Mouse (Mus musculus) midbrain, embryonic 14.5 days (tissue): ENCODE measurements at regions not wholly inside any gene's neighbourhood (a gene's known extent, or its start where the extent isn't known, plus 50 kb on each side); places are given as distances from the start of the nearest gene placed in this dataset.

ENCODE experiments used
- ATAC-seq: fragments of 200-750 bp; cut with Nextera tagmentation; 2 replicates; pipeline ENCODE4 v1.8.0; 2017; ENCODE audit warnings: moderate number of reproducible peaks, moderate library complexity; ENCODE audit not compliant: low FRiP score, low TSS enrichment
- DNase-seq: peaks from one replicate; pipeline ENCODE4 v3.0.0-alpha.2; 2015
- H3K27ac ChIP-seq: fragments of 300-500 bp; sonication (generic); replicated peaks from 2 replicates; pipeline ENCODE4 v1.5.1; 2014; ENCODE audit warnings: mild to moderate bottlenecking, low read depth, low read length, moderate library complexity
- H3K27me3 ChIP-seq: fragments of 300-500 bp; sonication (generic); 2 replicates; pipeline ENCODE4 v1.6.1; 2014; ENCODE audit warnings: low read length, control low read depth, mixed read lengths; ENCODE audit not compliant: control insufficient read depth, insufficient read depth
- H3K36me3 ChIP-seq: fragments of 300-500 bp; sonication (generic); 2 replicates; pipeline ENCODE4 v1.6.1; 2014; ENCODE audit warnings: low read length, control low read depth; ENCODE audit not compliant: control insufficient read depth, insufficient read depth
- H3K4me1 ChIP-seq: fragments of 300-500 bp; sonication (generic); 2 replicates; pipeline ENCODE4 v1.6.1; 2014; ENCODE audit warnings: mild to moderate bottlenecking, antibody characterized with exemption, low read length, control low read depth; ENCODE audit not compliant: control insufficient read depth, insufficient read depth
- H3K4me2 ChIP-seq: fragments of 300-500 bp; sonication (generic); 2 replicates; pipeline ENCODE4 v1.6.1; 2014; ENCODE audit warnings: mild to moderate bottlenecking, low read length, moderate library complexity
- H3K4me3 ChIP-seq: fragments of 300-500 bp; sonication (generic); replicated peaks from 2 replicates; pipeline ENCODE4 v1.5.1; 2014; ENCODE audit warnings: low read depth, low read length
- H3K9ac ChIP-seq: fragments of 300-500 bp; sonication (generic); replicated peaks from 2 replicates; pipeline ENCODE4 v1.6.1; 2014; ENCODE audit warnings: mild to moderate bottlenecking, low read length, moderate library complexity
- H3K9me3 ChIP-seq: fragments of 300-500 bp; sonication (generic); 2 replicates; pipeline ENCODE4 v1.6.1; 2016; ENCODE audit warnings: low read length, control low read depth, mixed read lengths; ENCODE audit not compliant: control insufficient read depth
- whole genome bisulfite sequencing: fragments of 180-500 bp; shearing (Covaris S2); extraction: QIAGEN DNeasy Blood & Tissue Kit; methylation state at CpG from one replicate; pipeline ENCODE4 v1.1.7; 2014; 5-methylcytosine and 5-hydroxymethylcytosine counted together

- Histone ChIP-seq H3K36me3 (no peaks in the 10 kb centered on the region), H3K4me3 (no peak overlapping the region), H3K4me2 (no peak overlapping the region), H3K9me3 (no peaks in the 10 kb centered on the region), H3K9ac (no peak overlapping the region), H3K27me3 (no peaks in the 10 kb centered on the region), H3K4me1 (no peaks in the 10 kb centered on the region), H3K27ac (no peak overlapping the region)
- peak; percentile 23 for DNase-seq
- peak; percentile 20; the same call in 1 of the 2 replicates for ATAC-seq
- 83% methylated on average over 10 of the region's 10 CpGs for WGBS
Observed at GRCm38 (mm10) chr2:171816685-171817419, 226.4 kb downstream of the Cbln4 start.

GRCm38 (mm10) chr2:171812701-171813100 lies 230.6 kb downstream of the Cbln4 start:
- no peak for ATAC-seq

GRCm38 (mm10) chr2:171805376-171805775 lies 237.9 kb downstream of the Cbln4 start:
- no peak for ATAC-seq
- no peak overlapping the region for H3K9ac ChIP-seq
- no peak overlapping the region for H3K4me2 ChIP-seq
- no peaks in the 10 kb centered on the region for H3K36me3 ChIP-seq
- 60% methylated on average over 5 of the region's 5 CpGs for WGBS
- DNase-seq: no peak
- H3K27ac ChIP-seq: no peak overlapping the region
- no peaks in the 10 kb centered on the region for H3K27me3 ChIP-seq
- H3K4me3 ChIP-seq: no peak overlapping the region
- no peaks in the 10 kb centered on the region for H3K9me3 ChIP-seq
- peaks cover 3% of the 10 kb centered on the region; the same call in 1 of the 2 replicates for H3K4me1 ChIP-seq

More at GRCm38 (mm10) chr2:171812701-171813100, 230.6 kb downstream of the Cbln4 start:
- Histone ChIP-seq H3K36me3 (no peaks in the 10 kb centered on the region), H3K9me3 (no peaks in the 10 kb centered on the region), H3K4me2 (no peak overlapping the region), H3K27ac (no peak overlapping the region), H3K27me3 (no peaks in the 10 kb centered on the region), H3K4me3 (no peak overlapping the region), H3K9ac (no peak overlapping the region), H3K4me1 (no peaks in the 10 kb centered on the region)
- 80% methylated on average over 3 of the region's 3 CpGs for WGBS
- DNase-seq: no peak

GRCm38 (mm10) chr2:171800511-171801268 lies 242.6 kb downstream of the Cbln4 start:
- Histone ChIP-seq H3K4me3 (no peak overlapping the region), H3K9me3 (no peaks in the 10 kb centered on the region), H3K27me3 (no peaks in the 10 kb centered on the region), H3K9ac (no peak overlapping the region), H3K27ac (no peak overlapping the region), H3K4me2 (no peak overlapping the region), H3K4me1 (peaks cover 3% of the 10 kb centered on the region; the same call in 1 of the 2 replicates), H3K36me3 (no peaks in the 10 kb centered on the region)
- no peak for DNase-seq
- no peak for ATAC-seq
- WGBS: 83% methylated on average over 10 of the region's 10 CpGs

- 58% methylated on average over 9 of the region's 9 CpGs for WGBS
- no peaks in the 10 kb centered on the region for H3K27me3 ChIP-seq
- ATAC-seq (no peak), DNase-seq (no peak)
- H3K4me3 ChIP-seq: no peak overlapping the region
- H3K4me2 ChIP-seq: no peak overlapping the region
- no peak overlapping the region for H3K27ac ChIP-seq
- H3K4me1 ChIP-seq: peaks cover 3% of the 10 kb centered on the region; the same call in 1 of the 2 replicates
- no peaks in the 10 kb centered on the region for H3K9me3 ChIP-seq
- H3K9ac ChIP-seq: no peak overlapping the region
- no peaks in the 10 kb centered on the region for H3K36me3 ChIP-seq
Observed at GRCm38 (mm10) chr2:171799351-171799750, 243.9 kb downstream of the Cbln4 start.

GRCm38 (mm10) chr2:171790686-171791085 lies 252.6 kb downstream of the Cbln4 start:
- DNase-seq (peak; percentile 61), ATAC-seq (no peak)
- Histone ChIP-seq H3K4me2 (no peak overlapping the region), H3K4me3 (no peak overlapping the region), H3K36me3 (no peaks in the 10 kb centered on the region), H3K27me3 (no peaks in the 10 kb centered on the region), H3K9me3 (no peaks in the 10 kb centered on the region), H3K27ac (no peak overlapping the region), H3K9ac (no peak overlapping the region), H3K4me1 (0 out of 2 replicates have a peak, but pooled peaks cover 4% of the 10 kb centered on the region)
- 73% methylated on average over 9 of the region's 9 CpGs for WGBS

GRCm38 (mm10) chr2:171766193-171766930 lies 276.9 kb downstream of the Cbln4 start:
- no peak for DNase-seq
- 88% methylated on average over 7 of the region's 7 CpGs for WGBS

GRCm38 (mm10) chr2:171765071-171765470 lies 278.2 kb downstream of the Cbln4 start:
- no peaks in the 10 kb centered on the region for H3K27me3 ChIP-seq
- no peak overlapping the region for H3K4me3 ChIP-seq
- ATAC-seq (no peak), DNase-seq (no peak)
- no peak overlapping the region for H3K4me2 ChIP-seq
- H3K4me1 ChIP-seq: no peaks in the 10 kb centered on the region
- H3K9me3 ChIP-seq: no peaks in the 10 kb centered on the region
- H3K9ac ChIP-seq: no peak overlapping the region
- H3K36me3 ChIP-seq: no peaks in the 10 kb centered on the region
- no peak overlapping the region for H3K27ac ChIP-seq
- 88% methylated on average over 4 of the region's 4 CpGs for WGBS

More at GRCm38 (mm10) chr2:171766193-171766930, 276.9 kb downstream of the Cbln4 start:
- no peak for ATAC-seq
- Histone ChIP-seq H3K4me1 (no peaks in the 10 kb centered on the region), H3K4me3 (no peak overlapping the region), H3K9ac (no peak overlapping the region), H3K4me2 (no peak overlapping the region), H3K9me3 (no peaks in the 10 kb centered on the region), H3K27me3 (no peaks in the 10 kb centered on the region), H3K36me3 (no peaks in the 10 kb centered on the region), H3K27ac (no peak overlapping the region)
